13 mouse cellular contexts compared by ENCODE assay signal in genomic region chr15:25459901-25460300, GRCm38 (mm10). TPM values are rescaled to one million over a fixed set of nuclear protein-coding genes. Genes with fewer than 3 reads are reported as not detected.
DNase-seq lines count a peak whose midpoint lies in the region; ATAC-seq and TF ChIP-seq lines count a peak whose summit lies in the region.
"Had no signal": no experiment of that assay in that cellular context is flagged by ENCODE, and none has a peak within 500 bp of the region (broad histone marks: within the 10 kb centered on the region; RNA-seq: fewer than 3 reads in every experiment).

No protein-coding gene starts in this region.

- TF ChIP-seq EP300 in stomach, postnatal 0 days (optimal IDR thresholded peaks at IDR 0.05) = no peak

- no peaks in the 10 kb centered on the region for H3K9me3 ChIP-seq in stomach, embryonic 15.5 days
- no peaks in the 10 kb centered on the region for H3K9me3 ChIP-seq in stomach, postnatal 0 days (ENCODE audit: control insufficient read depth, low read length)
- no peaks in the 10 kb centered on the region for H3K9me3 ChIP-seq in intestine, embryonic 15.5 days
- H3K9me3 ChIP-seq: hindbrain, embryonic 10.5 days; liver, embryonic 15.5 days had no signal

- peak; percentile 84 for DNase-seq in kidney, adult 2 months
- no peak for DNase-seq in kidney, postnatal 4 days
- DNase-seq in stomach, postnatal 0 days (ENCODE audit: low spot score) = no peak
- DNase-seq in frontal cortex, postnatal 14 days (ENCODE audit: low spot score in 2 of 2) = no peak
- DNase-seq: embryo, embryonic 11 days; forebrain, postnatal 0 days; right cerebral cortex, postnatal 4 days; thymus, adult 18-20 months had no signal

- H3K27ac ChIP-seq in kidney, adult 2 months (ENCODE audit: insufficient read depth, low read depth, low read length) = peak overlapping the region; percentile 97
- H3K27ac ChIP-seq in stomach, embryonic 15.5 days = peak overlapping the region; percentile 26; the same call in 1 of the 2 replicates
- no peak overlapping the region for H3K27ac ChIP-seq in stomach, postnatal 0 days (replicated peaks)
- 0 out of 2 replicates have a peak overlapping the region, but pooled peaks have one; percentile 32 for H3K27ac ChIP-seq in intestine, embryonic 15.5 days
- H3K27ac ChIP-seq: hindbrain, embryonic 10.5 days; liver, embryonic 15.5 days had no signal

- 29% methylated on average over 7 of the region's 7 CpGs for WGBS in kidney, adult 2 months
- 17% methylated on average over 7 of the region's 7 CpGs for WGBS in stomach, embryonic 15.5 days
- 18% methylated on average over 7 of the region's 7 CpGs for WGBS in stomach, postnatal 0 days
- 18% methylated on average over 7 of the region's 7 CpGs for WGBS in intestine, embryonic 15.5 days

- H3K4me2 ChIP-seq in stomach, embryonic 15.5 days = no peak overlapping the region
- no peak overlapping the region for H3K4me2 ChIP-seq in stomach, postnatal 0 days (replicated peaks; ENCODE audit: low read depth)
- no peak overlapping the region for H3K4me2 ChIP-seq in intestine, embryonic 15.5 days (replicated peaks)
- H3K4me2 ChIP-seq: liver, embryonic 15.5 days had no signal

- no peaks in the 10 kb centered on the region for H3K27me3 ChIP-seq in kidney, adult 2 months (replicated peaks; ENCODE audit: control insufficient read depth, insufficient read depth, low read length)
- no peaks in the 10 kb centered on the region for H3K27me3 ChIP-seq in stomach, embryonic 15.5 days (replicated peaks)
- H3K27me3 ChIP-seq in stomach, postnatal 0 days (ENCODE audit: control insufficient read depth, insufficient read depth, low read length) = no peaks in the 10 kb centered on the region
- H3K27me3 ChIP-seq in intestine, embryonic 15.5 days (replicated peaks) = no peaks in the 10 kb centered on the region
- H3K27me3 ChIP-seq: liver, embryonic 15.5 days had no signal

- H3K4me3 ChIP-seq in kidney, adult 2 months (ENCODE audit: insufficient read depth, low read depth, low read length) = no peak overlapping the region
- no peak overlapping the region for H3K4me3 ChIP-seq in stomach, embryonic 15.5 days (replicated peaks)
- no peak overlapping the region for H3K4me3 ChIP-seq in stomach, postnatal 0 days (ENCODE audit: low read depth, low read length)
- no peak overlapping the region for H3K4me3 ChIP-seq in intestine, embryonic 15.5 days (replicated peaks)
- H3K4me3 ChIP-seq: hindbrain, embryonic 10.5 days; liver, embryonic 15.5 days had no signal

- ATAC-seq in stomach, embryonic 15.5 days (ENCODE audit: insufficient read depth, low FRiP score, low read depth) = no peak
- no peak for ATAC-seq in stomach, postnatal 0 days (ENCODE audit: low FRiP score, low TSS enrichment)
- peak; percentile 55; the same call in 1 of the 2 replicates for ATAC-seq in intestine, embryonic 15.5 days
- no peak for ATAC-seq in erythroid progenitor cell, adult 5-6 weeks (replicated peaks; ENCODE audit: low FRiP score, poor library complexity, severe bottlenecking)
- ATAC-seq: forebrain, postnatal 0 days had no signal

- H3K4me1 ChIP-seq in kidney, adult 2 months (ENCODE audit: control insufficient read depth, insufficient read depth, low read length) = peaks cover 2% of the 10 kb centered on the region; the same call in 1 of the 2 replicates
- peaks cover 5% of the 10 kb centered on the region; the same call in 1 of the 2 replicates for H3K4me1 ChIP-seq in stomach, embryonic 15.5 days
- no peaks in the 10 kb centered on the region for H3K4me1 ChIP-seq in stomach, postnatal 0 days (replicated peaks; ENCODE audit: control insufficient read depth, insufficient read depth)
- H3K4me1 ChIP-seq in intestine, embryonic 15.5 days (replicated peaks) = no peaks in the 10 kb centered on the region
- H3K4me1 ChIP-seq: hindbrain, embryonic 10.5 days had no signal

- no peaks in the 10 kb centered on the region for H3K36me3 ChIP-seq in kidney, adult 2 months (ENCODE audit: control insufficient read depth, insufficient read depth, low read length)
- no peaks in the 10 kb centered on the region for H3K36me3 ChIP-seq in stomach, embryonic 15.5 days
- no peaks in the 10 kb centered on the region for H3K36me3 ChIP-seq in stomach, postnatal 0 days (ENCODE audit: control insufficient read depth, insufficient read depth, low read length)
- H3K36me3 ChIP-seq in intestine, embryonic 15.5 days = no peaks in the 10 kb centered on the region
- H3K36me3 ChIP-seq: hindbrain, embryonic 10.5 days; liver, embryonic 15.5 days had no signal

- TF ChIP-seq CTCF in kidney, adult 2 months (conservative IDR thresholded peaks at IDR 0.05; ENCODE audit: insufficient read depth, insufficient read length, low read depth, low read length) = no peak
- no peak for TF ChIP-seq CTCF in stomach, postnatal 0 days (IDR thresholded peaks at IDR 0.05; ENCODE audit: low read depth)

- H3K9ac ChIP-seq in stomach, embryonic 15.5 days = no peak overlapping the region
- no peak overlapping the region for H3K9ac ChIP-seq in stomach, postnatal 0 days (ENCODE audit: low read length)
- H3K9ac ChIP-seq in intestine, embryonic 15.5 days = no peak overlapping the region
- H3K9ac ChIP-seq: forebrain, postnatal 0 days; liver, embryonic 15.5 days had no signal

- TF ChIP-seq POLR2A in kidney, adult 2 months (IDR thresholded peaks at IDR 0.05; ENCODE audit: low read depth, low read length) = no peak

RNA-seq across cellular contexts. Expression of gene Basp1, which starts 46.3 kb away (rescaled TPM):
- polyA plus RNA-seq in kidney, adult 2 months (2012; rRNA removed) = 1.6 and 2.7 TPM in 2 replicates
- 40.8 and 43.4 TPM in 2 replicates for polyA plus RNA-seq in stomach, embryonic 15.5 days (2015; fragmentation: Nextera tagmentation; extraction: Ambion mirVana)
- 19.6 and 20.7 TPM in 2 replicates for polyA plus RNA-seq in stomach, postnatal 0 days (2015; fragmentation: Nextera tagmentation; extraction: Ambion mirVana)
- polyA plus RNA-seq in intestine, embryonic 15.5 days (2015; fragmentation: Nextera tagmentation; extraction: Ambion mirVana) = 26.6 and 32.7 TPM in 2 replicates
- total RNA-seq in erythroid progenitor cell, adult 5-6 weeks (2015; ENCODE audit: low replicate concordance) = 2.2 TPM in 1 of 2 replicates, not detected in the other
- total RNA-seq in erythroid progenitor cell, adult 5-6 weeks (2017; ENCODE audit: low replicate concordance) = 2.1 TPM in 1 of 2 replicates, not detected in the other
